Mouse (Mus musculus) intestine, embryonic 15.5 days (tissue): ENCODE measurements around the gene Ypel3. TPM values are rescaled to one million over a fixed set of nuclear protein-coding genes. Genes with fewer than 3 reads are reported as not detected.
"Not testable (repeated sequence)": the region's sequence is repeated elsewhere in the genome, so short reads cannot be mapped to it uniquely, and the experiment has no call there.

ENCODE experiments used
- ATAC-seq: fragments of 200-750 bp; cut with Nextera tagmentation; 2 replicates; pipeline ENCODE4 v1.8.0; 2017; ENCODE audit warnings: moderate TSS enrichment, moderate library complexity
- H3K27ac ChIP-seq: fragments of 300-500 bp; sonication (generic); 2 replicates; pipeline ENCODE4 v1.5.1; 2015; ENCODE audit warnings: mild to moderate bottlenecking, inconsistent platforms
- H3K27me3 ChIP-seq: fragments of 300-500 bp; sonication (generic); replicated peaks from 2 replicates; pipeline ENCODE4 v1.6.1; 2015; ENCODE audit warnings: inconsistent platforms
- H3K36me3 ChIP-seq: fragments of 300-500 bp; sonication (generic); 2 replicates; pipeline ENCODE4 v1.6.1; 2015; ENCODE audit warnings: inconsistent platforms
- H3K4me1 ChIP-seq: fragments of 300-500 bp; sonication (generic); replicated peaks from 2 replicates; pipeline ENCODE4 v1.6.1; 2015; ENCODE audit warnings: inconsistent platforms
- H3K4me2 ChIP-seq: fragments of 300-500 bp; sonication (generic); replicated peaks from 2 replicates; pipeline ENCODE4 v1.6.1; 2015; ENCODE audit warnings: mild to moderate bottlenecking, inconsistent platforms
- H3K4me3 ChIP-seq: fragments of 300-500 bp; sonication (generic); replicated peaks from 2 replicates; pipeline ENCODE4 v1.5.1; 2015; ENCODE audit warnings: inconsistent platforms
- H3K9ac ChIP-seq: fragments of 300-500 bp; sonication (generic); 2 replicates; pipeline ENCODE4 v1.6.1; 2015; ENCODE audit warnings: inconsistent platforms
- H3K9me3 ChIP-seq: fragments of 300-500 bp; sonication (generic); 2 replicates; pipeline ENCODE4 v1.6.1; 2016; ENCODE audit warnings: inconsistent platforms
- WGBS: fragments of 180-500 bp; shearing (Covaris S2); methylation state at CpG from one replicate; pipeline ENCODE4 v1.1.7; 2015; 5-methylcytosine and 5-hydroxymethylcytosine counted together
- polyA plus RNA-seq: library from polyadenylated mRNA; unstranded; fragments of >200 nt; fragmentation: Nextera tagmentation; extraction: Ambion mirVana; gene quantifications from 2 replicates; pipeline ENCODE4 v1.2.1, GENCODE M21; 2015

Ypel3 gene
- polyA plus RNA-seq, 1 experiment from 2014 or later, result 71.2 TPM

- 72% methylated on average over 2 of the region's 2 CpGs for WGBS
- Histone ChIP-seq H3K36me3 (peaks cover 17% of the 10 kb centered on the region; the same call in 1 of the 2 replicates), H3K27ac (no peak overlapping the region), H3K9me3 (no peaks in the 10 kb centered on the region), H3K27me3 (no peaks in the 10 kb centered on the region), H3K9ac (no peak overlapping the region), H3K4me1 (peaks cover 26% of the 10 kb centered on the region), H3K4me2 (no peak overlapping the region), H3K4me3 (no peak overlapping the region)
- no peak for ATAC-seq
These were observed 3.4 kb upstream of the Ypel3 start for GRCm38 (mm10) chr7:126773351-126773750.

GRCm38 (mm10) chr7:126774463-126774862 is 2.3 kb upstream of the Ypel3 start:
- Histone ChIP-seq H3K9me3 (no peaks in the 10 kb centered on the region), H3K4me3 (no peak overlapping the region), H3K4me1 (peaks cover 27% of the 10 kb centered on the region), H3K4me2 (no peak overlapping the region), H3K27me3 (no peaks in the 10 kb centered on the region), H3K9ac (no peak overlapping the region), H3K36me3 (peaks cover 14% of the 10 kb centered on the region; the same call in 1 of the 2 replicates), H3K27ac (no peak overlapping the region)
- 60% methylated on average over 2 of the region's 2 CpGs for WGBS
- ATAC-seq, result no peak

- Histone ChIP-seq H3K9me3 (no peaks in the 10 kb centered on the region), H3K4me3 (no peak overlapping the region), H3K27ac (peak overlapping the region; percentile 90), H3K4me1 (peaks cover 34% of the 10 kb centered on the region), H3K27me3 (no peaks in the 10 kb centered on the region), H3K9ac (peak overlapping the region; percentile 42; the same call in 1 of the 2 replicates), H3K4me2 (no peak overlapping the region; the same call in 1 of the 2 replicates), H3K36me3 (peaks cover 7% of the 10 kb centered on the region; the same call in 1 of the 2 replicates)
- 72% methylated on average over 10 of the region's 10 CpGs for WGBS
- ATAC-seq, result no peak
These were observed 1.4 kb upstream of the Ypel3 start for GRCm38 (mm10) chr7:126775185-126775977.

- peak overlapping the region; percentile 42; the same call in 1 of the 2 replicates for H3K9ac ChIP-seq
- peaks cover 36% of the 10 kb centered on the region for H3K4me1 ChIP-seq
- WGBS, result 51% methylated on average over 3 of the region's 3 CpGs
- H3K4me2 ChIP-seq, result peak overlapping the region; percentile 84
- peak overlapping the region; percentile 90 for H3K27ac ChIP-seq
- H3K27me3 ChIP-seq, result no peaks in the 10 kb centered on the region
- no peaks in the 10 kb centered on the region for H3K9me3 ChIP-seq
- no peak for ATAC-seq
- peaks cover 4% of the 10 kb centered on the region; the same call in 1 of the 2 replicates for H3K36me3 ChIP-seq
- 0 out of 2 replicates have a peak overlapping the region, but pooled peaks have one; percentile 65 for H3K4me3 ChIP-seq
These were observed 849 bp upstream of the Ypel3 start for GRCm38 (mm10) chr7:126775978-126776234.

- no peak for ATAC-seq
- peak overlapping the region; percentile 84 for H3K4me2 ChIP-seq
- H3K36me3 ChIP-seq, result peaks cover 4% of the 10 kb centered on the region; the same call in 1 of the 2 replicates
- H3K9me3 ChIP-seq, result no peaks in the 10 kb centered on the region
- H3K27ac ChIP-seq, result 0 out of 2 replicates have a peak overlapping the region, but pooled peaks have one; percentile 90
- H3K27me3 ChIP-seq, result no peaks in the 10 kb centered on the region
- H3K4me1 ChIP-seq, result peaks cover 48% of the 10 kb centered on the region
- peak overlapping the region; percentile 65 for H3K4me3 ChIP-seq
- peak overlapping the region; percentile 76 for H3K9ac ChIP-seq
- WGBS, result 48% methylated on average over 10 of the region's 10 CpGs
These were observed 721 bp downstream of the Ypel3 start for GRCm38 (mm10) chr7:126777476-126777875.

GRCm38 (mm10) chr7:126778147-126778546 is 1.4 kb downstream of the Ypel3 start:
- WGBS, result 89% methylated on average over 3 of the region's 3 CpGs
- H3K9me3 ChIP-seq, result no peaks in the 10 kb centered on the region
- H3K4me3 ChIP-seq, result no peak overlapping the region
- H3K4me1 ChIP-seq, result peaks cover 51% of the 10 kb centered on the region
- H3K9ac ChIP-seq, result no peak overlapping the region
- peak overlapping the region; percentile 84 for H3K4me2 ChIP-seq
- peaks cover 4% of the 10 kb centered on the region; the same call in 1 of the 2 replicates for H3K36me3 ChIP-seq
- H3K27me3 ChIP-seq, result no peaks in the 10 kb centered on the region
- ATAC-seq, result no peak
- no peak overlapping the region for H3K27ac ChIP-seq

GRCm38 (mm10) chr7:126779101-126779500 is 2.3 kb downstream of the Ypel3 start:
- H3K4me1 ChIP-seq, result peaks cover 51% of the 10 kb centered on the region
- H3K27ac ChIP-seq, ATAC-seq, H3K4me3 ChIP-seq, H3K9me3 ChIP-seq, H3K9ac ChIP-seq, H3K36me3 ChIP-seq, H3K4me2 ChIP-seq, H3K27me3 ChIP-seq: not testable (repeated sequence)
- 86% methylated on average over 7 of the region's 7 CpGs for WGBS

- Histone ChIP-seq H3K36me3 (peaks cover 13% of the 10 kb centered on the region), H3K4me1 (peaks cover 49% of the 10 kb centered on the region), H3K27me3 (no peaks in the 10 kb centered on the region), H3K4me3 (peak overlapping the region; percentile 42), H3K4me2 (peak overlapping the region; percentile 85), H3K9ac (peak overlapping the region; percentile 45), H3K27ac (peak overlapping the region; percentile 51), H3K9me3 (no peaks in the 10 kb centered on the region)
- ATAC-seq, result peak; percentile 73
- WGBS, result under 1% methylated on average over 21 of the region's 21 CpGs
These were observed 3.5 kb downstream of the Ypel3 start for GRCm38 (mm10) chr7:126779983-126780970.

- WGBS, result 7% methylated on average over 22 of the region's 22 CpGs
- Histone ChIP-seq H3K27ac (peak within 1 kb of the TSS; percentile 51), H3K4me3 (peak within 1 kb of the TSS; percentile 42), H3K9me3 (no peaks in the 10 kb centered on the region), H3K4me1 (peaks cover 41% of the 10 kb centered on the region), H3K27me3 (no peaks in the 10 kb centered on the region), H3K36me3 (peaks cover 20% of the 10 kb centered on the region), H3K9ac (peak within 1 kb of the TSS; percentile 45), H3K4me2 (peak within 1 kb of the TSS; percentile 85)
- peak; percentile 12 for ATAC-seq
These were observed 4.3 kb downstream of the Ypel3 start, which contains the start of gene Tbx6 for GRCm38 (mm10) chr7:126780971-126781635. TSS of gene Tbx6 (plus strand) at chr7:126781483.

- 34% methylated on average over 11 of the region's 11 CpGs for WGBS
- H3K4me1 ChIP-seq, result peaks cover 37% of the 10 kb centered on the region
- H3K27ac ChIP-seq, result no peak overlapping the region
- no peaks in the 10 kb centered on the region for H3K9me3 ChIP-seq
- H3K36me3 ChIP-seq, result peaks cover 27% of the 10 kb centered on the region
- H3K9ac ChIP-seq, result peak overlapping the region; percentile 45
- peak overlapping the region; percentile 85 for H3K4me2 ChIP-seq
- no peak overlapping the region for H3K4me3 ChIP-seq
- H3K27me3 ChIP-seq, result no peaks in the 10 kb centered on the region
- ATAC-seq, result no peak
These were observed 5.1 kb downstream of the Ypel3 start for GRCm38 (mm10) chr7:126781661-126782370.

GRCm38 (mm10) chr7:126782693-126783092 is 5.9 kb downstream of the Ypel3 start:
- 77% methylated on average over 13 of the region's 13 CpGs for WGBS
- Histone ChIP-seq H3K4me1 (peaks cover 29% of the 10 kb centered on the region), H3K27ac (no peak overlapping the region)

More at GRCm38 (mm10) chr7:126782693-126783092, 5.9 kb downstream of the Ypel3 start:
- Histone ChIP-seq H3K4me3 (no peak overlapping the region), H3K9ac (no peak overlapping the region), H3K36me3 (peaks cover 35% of the 10 kb centered on the region), H3K9me3 (no peaks in the 10 kb centered on the region), H3K4me2 (no peak overlapping the region), H3K27me3 (no peaks in the 10 kb centered on the region)
- no peak for ATAC-seq
